Mouse (Mus musculus) brain, embryonic 14.5 days (tissue): ENCODE measurements around the gene Cetn3.

Source experiments
- CTCF ChIP-seq: fragments of 200-500 bp; IDR thresholded peaks from 2 replicates; pipeline ENCODE4 v1.5.1; 2012; ENCODE audit warnings: inconsistent platforms, mild to moderate bottlenecking, moderate library complexity, borderline replicate concordance; ENCODE audit not compliant: insufficient read depth, insufficient read length; ENCODE audit errors: extremely low read depth
- POLR2A ChIP-seq: fragments of 200-500 bp; IDR thresholded peaks from 2 replicates; pipeline ENCODE4 v1.6.1; 2012; ENCODE audit warnings: mild to moderate bottlenecking, inconsistent platforms, borderline replicate concordance; ENCODE audit not compliant: poor library complexity, insufficient read depth, insufficient read length, severe bottlenecking; ENCODE audit errors: extremely low read depth

DNA sequence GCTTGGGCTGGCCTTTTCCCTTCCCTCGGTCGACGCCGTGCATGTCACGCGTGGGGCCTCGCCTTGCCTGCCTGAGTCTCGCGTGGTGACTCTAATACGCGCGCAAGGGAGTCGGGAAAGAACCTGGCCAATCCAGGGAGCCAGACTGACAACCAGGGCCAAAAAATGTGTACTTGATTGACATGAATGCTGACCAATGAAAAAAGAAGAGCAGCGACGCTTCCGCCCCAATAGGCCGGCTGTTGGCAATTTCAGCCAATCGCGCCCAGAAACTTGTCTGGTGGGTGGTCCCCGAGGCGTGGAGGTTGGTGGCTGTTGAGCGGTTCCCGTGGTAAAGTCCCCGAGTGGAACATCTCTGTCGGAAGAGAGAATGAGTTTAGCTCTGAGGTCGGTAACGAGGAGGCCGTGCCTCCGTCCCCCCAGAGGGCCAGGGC lies at the start of gene Cetn3:
- TF ChIP-seq CTCF (no peak), POLR2A (no peak; the same call in 1 of the 2 replicates)
